Mouse (Mus musculus): ENCODE measurements around the gene Lmln. TPM values are rescaled to one million over a fixed set of nuclear protein-coding genes. Genes with fewer than 3 reads are reported as not detected.

The Lmln gene
- polyA plus RNA-seq (2015; fragmentation: Nextera tagmentation; extraction: Ambion mirVana) = 2.0 and 3.7 TPM in 2 replicates

GRCm38 (mm10) chr16:33062024-33062681 lies at the start of gene Lmln:
Lmln (plus strand) TSS chr16:33062521.
- peak; percentile 98 for ATAC-seq (ENCODE audit: low read depth)
- peak within 1 kb of the TSS; percentile 85 for H3K4me2 ChIP-seq
- peak within 1 kb of the TSS; percentile 89 for H3K9ac ChIP-seq
- H3K4me3 ChIP-seq = peak within 1 kb of the TSS; percentile 78
- H3K36me3 ChIP-seq = peaks cover 39% of the 10 kb centered on the region
- H3K27me3 ChIP-seq = no peaks in the 10 kb centered on the region
- WGBS = under 1% methylated on average over 57 of the region's 64 CpGs
- H3K9me3 ChIP-seq = no peaks in the 10 kb centered on the region
- peaks cover 47% of the 10 kb centered on the region for H3K4me1 ChIP-seq (replicated peaks)
- peak within 1 kb of the TSS; percentile 86 for H3K27ac ChIP-seq (replicated peaks)

DNA sequence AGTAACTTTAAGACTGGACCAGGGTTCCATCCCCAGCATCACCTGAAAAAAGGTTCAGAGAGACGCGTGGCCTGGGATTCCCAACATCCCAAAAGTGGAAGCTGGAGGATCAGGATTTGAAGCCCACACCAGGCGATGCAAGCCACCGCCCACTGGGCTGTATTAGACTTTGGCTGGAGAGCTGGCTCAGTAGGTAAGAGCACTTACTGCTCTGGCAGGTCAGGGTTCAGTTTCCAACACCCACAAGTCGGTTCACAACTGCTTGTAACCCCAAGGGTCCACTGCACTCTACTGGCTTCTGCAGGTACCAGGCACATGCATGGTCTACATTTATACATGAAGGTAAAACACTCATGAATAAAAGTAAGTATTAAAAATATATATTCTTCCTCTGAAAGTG lies 48.5 kb upstream of the Lmln start:
- ATAC-seq (ENCODE audit: low read depth) = no peak
- 93% methylated on average over 5 of the region's 5 CpGs for WGBS
- peaks cover 76% of the 10 kb centered on the region for H3K36me3 ChIP-seq
- no peak overlapping the region for H3K4me2 ChIP-seq
- no peak overlapping the region for H3K4me3 ChIP-seq
- no peak overlapping the region for H3K9ac ChIP-seq
- H3K9me3 ChIP-seq = no peaks in the 10 kb centered on the region
- H3K27me3 ChIP-seq = no peaks in the 10 kb centered on the region
- no peaks in the 10 kb centered on the region for H3K4me1 ChIP-seq (replicated peaks)
- H3K27ac ChIP-seq (replicated peaks) = no peak overlapping the region

- Histone ChIP-seq H3K27ac (replicated peaks) (no peak overlapping the region), H3K4me3 (no peak overlapping the region), H3K9ac (no peak overlapping the region), H3K4me2 (no peak overlapping the region), H3K27me3 (no peaks in the 10 kb centered on the region), H3K4me1 (replicated peaks) (no peaks in the 10 kb centered on the region), H3K9me3 (no peaks in the 10 kb centered on the region), H3K36me3 (peaks cover 65% of the 10 kb centered on the region)
- 85% methylated on average over 1 of the region's 1 CpGs for WGBS
- ATAC-seq (ENCODE audit: low read depth) = no peak
These were observed 47.4 kb upstream of the Lmln start for GRCm38 (mm10) chr16:33014921-33015320.

GRCm38 (mm10) chr16:33015396-33015907 lies 46.9 kb upstream of the Lmln start:
- Histone ChIP-seq H3K9ac (no peak overlapping the region), H3K4me1 (replicated peaks) (no peaks in the 10 kb centered on the region)
- 91% methylated on average over 3 of the region's 3 CpGs for WGBS

DNA sequence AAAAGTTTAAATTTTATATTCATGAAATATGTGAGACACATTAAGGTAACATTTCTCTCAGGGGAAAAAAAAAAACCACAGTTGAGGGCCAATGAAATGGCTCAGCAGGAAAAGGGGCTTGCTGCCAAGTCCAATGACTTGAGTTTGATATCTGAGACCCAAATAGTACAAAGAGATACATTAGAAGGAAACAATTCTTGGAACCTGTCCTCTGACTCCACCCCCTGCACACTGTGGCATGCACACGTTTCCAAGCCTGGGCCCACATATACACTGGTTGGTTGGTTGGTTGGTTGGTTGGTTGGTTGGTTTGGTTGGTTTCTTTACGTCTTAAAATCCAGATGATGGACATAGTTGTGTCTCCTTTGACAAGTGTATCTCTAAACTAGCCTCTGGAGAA lies 46.3 kb upstream of the Lmln start:
- H3K9ac ChIP-seq = no peak overlapping the region
- no peak overlapping the region for H3K27ac ChIP-seq (replicated peaks)
- H3K4me2 ChIP-seq = no peak overlapping the region
- H3K27me3 ChIP-seq = no peaks in the 10 kb centered on the region
- no peak for ATAC-seq (ENCODE audit: low read depth)
- H3K36me3 ChIP-seq = peaks cover 55% of the 10 kb centered on the region
- WGBS = 94% methylated on average over 2 of the region's 2 CpGs
- no peaks in the 10 kb centered on the region for H3K9me3 ChIP-seq
- no peaks in the 10 kb centered on the region for H3K4me1 ChIP-seq (replicated peaks)
- no peak overlapping the region for H3K4me3 ChIP-seq

More at GRCm38 (mm10) chr16:33015396-33015907, 46.9 kb upstream of the Lmln start:
- Histone ChIP-seq H3K9me3 (no peaks in the 10 kb centered on the region), H3K4me2 (no peak overlapping the region), H3K4me3 (no peak overlapping the region), H3K36me3 (peaks cover 60% of the 10 kb centered on the region), H3K27ac (replicated peaks) (no peak overlapping the region), H3K27me3 (no peaks in the 10 kb centered on the region)
- ATAC-seq (ENCODE audit: low read depth) = no peak

GRCm38 (mm10) chr16:33017677-33018349 lies 44.5 kb upstream of the Lmln start:
- Histone ChIP-seq H3K4me1 (replicated peaks) (no peaks in the 10 kb centered on the region), H3K27ac (replicated peaks) (no peak overlapping the region), H3K4me3 (no peak overlapping the region), H3K9me3 (no peaks in the 10 kb centered on the region), H3K9ac (no peak overlapping the region), H3K4me2 (no peak overlapping the region), H3K36me3 (peaks cover 38% of the 10 kb centered on the region), H3K27me3 (no peaks in the 10 kb centered on the region)
- ATAC-seq (ENCODE audit: low read depth) = no peak
- 92% methylated on average over 5 of the region's 5 CpGs for WGBS

DNA sequence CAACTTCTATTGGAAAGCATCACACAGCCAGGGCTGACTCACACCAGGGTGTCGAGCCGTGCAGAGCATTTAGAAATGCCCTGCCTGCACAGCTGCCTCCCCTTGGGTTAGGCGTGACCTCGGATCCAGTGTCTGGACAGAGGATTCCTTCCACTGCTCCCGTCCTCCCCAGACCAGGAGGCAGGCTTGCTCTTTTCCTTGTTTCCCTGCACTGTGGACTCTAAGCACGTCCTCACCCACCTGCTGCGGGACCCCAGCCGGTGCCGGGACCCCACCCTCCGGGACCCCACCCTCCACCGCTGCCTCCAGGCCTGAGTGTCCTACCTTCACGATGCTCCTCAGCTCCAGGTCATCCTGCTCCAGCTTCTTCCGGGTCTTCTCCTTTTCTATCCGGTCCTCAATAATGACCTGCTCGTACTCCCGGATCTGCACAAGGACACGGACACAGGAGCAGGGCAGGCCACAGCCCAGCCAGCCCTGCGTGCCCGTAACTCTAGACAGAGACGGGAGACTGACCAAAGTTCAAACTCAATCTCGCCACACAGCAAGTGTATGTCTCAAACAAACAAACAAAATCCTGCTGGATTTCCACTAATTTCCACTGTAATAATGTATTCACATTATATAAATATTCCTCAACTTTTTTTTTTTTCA lies 43.1 kb upstream of the Lmln start:
- ATAC-seq (ENCODE audit: low read depth) = no peak
- Histone ChIP-seq H3K9ac (no peak overlapping the region), H3K4me2 (no peak overlapping the region), H3K27ac (replicated peaks) (no peak overlapping the region), H3K4me3 (no peak overlapping the region), H3K9me3 (no peaks in the 10 kb centered on the region), H3K36me3 (peaks cover 25% of the 10 kb centered on the region), H3K27me3 (no peaks in the 10 kb centered on the region), H3K4me1 (replicated peaks) (no peaks in the 10 kb centered on the region)
- WGBS = 75% methylated on average over 21 of the region's 21 CpGs

GRCm38 (mm10) chr16:33021381-33021780 lies 40.9 kb upstream of the Lmln start:
- Histone ChIP-seq H3K4me2 (no peak overlapping the region), H3K4me1 (replicated peaks) (no peaks in the 10 kb centered on the region), H3K36me3 (peaks cover 9% of the 10 kb centered on the region; the same call in 1 of the 2 replicates), H3K9me3 (no peaks in the 10 kb centered on the region), H3K9ac (no peak overlapping the region), H3K27me3 (no peaks in the 10 kb centered on the region), H3K4me3 (no peak overlapping the region), H3K27ac (replicated peaks) (no peak overlapping the region)
- 82% methylated on average over 3 of the region's 3 CpGs for WGBS
- no peak for ATAC-seq (ENCODE audit: low read depth)

DNA sequence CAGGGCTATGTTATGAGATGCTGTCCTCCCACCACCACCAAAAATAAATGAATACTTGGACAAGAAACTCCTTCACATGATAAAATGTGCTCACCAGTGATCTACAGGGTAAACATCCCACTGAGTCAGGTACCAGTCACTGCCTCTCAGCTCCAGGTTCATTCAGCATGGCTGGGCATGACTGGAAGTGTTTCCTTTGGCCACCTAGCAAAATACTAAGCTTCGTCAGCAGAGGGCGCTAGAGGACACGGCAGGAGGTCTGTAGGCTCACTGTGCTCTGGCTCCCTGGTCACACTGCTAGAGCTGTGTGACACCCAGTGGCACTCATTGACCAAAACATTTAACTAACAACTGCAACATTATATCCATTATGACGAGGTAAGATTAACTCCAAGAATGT lies 38.6 kb upstream of the Lmln start:
- 5% methylated on average over 4 of the region's 4 CpGs for WGBS
- no peak overlapping the region for H3K4me2 ChIP-seq
- H3K27ac ChIP-seq (replicated peaks) = no peak overlapping the region
- no peaks in the 10 kb centered on the region for H3K4me1 ChIP-seq (replicated peaks)
- no peaks in the 10 kb centered on the region for H3K36me3 ChIP-seq
- no peak overlapping the region for H3K9ac ChIP-seq
- no peaks in the 10 kb centered on the region for H3K9me3 ChIP-seq
- ATAC-seq (ENCODE audit: low read depth) = peak; percentile 40; the same call in 1 of the 2 replicates
- H3K27me3 ChIP-seq = no peaks in the 10 kb centered on the region
- H3K4me3 ChIP-seq = no peak overlapping the region

GRCm38 (mm10) chr16:33024456-33025104 lies 37.7 kb upstream of the Lmln start:
- Histone ChIP-seq H3K27ac (replicated peaks) (no peak overlapping the region), H3K4me3 (no peak overlapping the region), H3K4me2 (no peak overlapping the region), H3K4me1 (replicated peaks) (no peaks in the 10 kb centered on the region), H3K9ac (no peak overlapping the region), H3K9me3 (no peaks in the 10 kb centered on the region), H3K27me3 (no peaks in the 10 kb centered on the region), H3K36me3 (no peaks in the 10 kb centered on the region)
- no peak for ATAC-seq (ENCODE audit: low read depth)
- WGBS = 75% methylated on average over 8 of the region's 8 CpGs

- ATAC-seq (ENCODE audit: low read depth) = no peak
- WGBS = 88% methylated on average over 7 of the region's 7 CpGs
These were observed 36.0 kb upstream of the Lmln start for GRCm38 (mm10) chr16:33026357-33026756.

DNA sequence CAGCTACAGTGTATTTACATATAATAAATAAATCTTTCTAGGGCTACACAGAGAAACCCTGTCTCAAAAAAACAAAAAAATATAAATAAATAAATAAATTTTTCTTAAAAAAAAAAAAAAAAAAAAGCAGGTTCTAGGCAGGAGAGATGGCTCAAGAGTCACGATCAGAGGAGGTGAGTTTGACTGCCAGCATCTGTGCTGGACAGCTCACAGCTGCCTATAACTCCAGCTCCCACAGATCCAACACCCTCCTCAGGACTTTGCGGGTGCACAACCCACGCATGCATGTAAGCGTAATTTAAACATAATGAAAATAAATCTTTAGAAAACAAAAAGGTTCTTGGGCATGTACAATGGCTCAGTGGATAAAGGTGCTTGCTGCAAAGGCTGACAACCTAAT lies 26.3 kb upstream of the Lmln start:
- no peak for ATAC-seq (ENCODE audit: low read depth)
- Histone ChIP-seq H3K27me3 (no peaks in the 10 kb centered on the region), H3K4me3 (no peak overlapping the region), H3K36me3 (no peaks in the 10 kb centered on the region), H3K9ac (no peak overlapping the region), H3K4me2 (no peak overlapping the region), H3K27ac (replicated peaks) (no peak overlapping the region), H3K4me1 (replicated peaks) (no peaks in the 10 kb centered on the region), H3K9me3 (no peaks in the 10 kb centered on the region)
- 79% methylated on average over 4 of the region's 4 CpGs for WGBS

More at GRCm38 (mm10) chr16:33026357-33026756, 36.0 kb upstream of the Lmln start:
- Histone ChIP-seq H3K9ac (no peak overlapping the region), H3K4me2 (no peak overlapping the region), H3K4me3 (no peak overlapping the region), H3K27ac (replicated peaks) (no peak overlapping the region), H3K27me3 (no peaks in the 10 kb centered on the region), H3K4me1 (replicated peaks) (no peaks in the 10 kb centered on the region), H3K9me3 (no peaks in the 10 kb centered on the region), H3K36me3 (no peaks in the 10 kb centered on the region)
